Mouse (Mus musculus): ENCODE measurements around the gene Slc25a11.

Gene Slc25a11

DNA sequence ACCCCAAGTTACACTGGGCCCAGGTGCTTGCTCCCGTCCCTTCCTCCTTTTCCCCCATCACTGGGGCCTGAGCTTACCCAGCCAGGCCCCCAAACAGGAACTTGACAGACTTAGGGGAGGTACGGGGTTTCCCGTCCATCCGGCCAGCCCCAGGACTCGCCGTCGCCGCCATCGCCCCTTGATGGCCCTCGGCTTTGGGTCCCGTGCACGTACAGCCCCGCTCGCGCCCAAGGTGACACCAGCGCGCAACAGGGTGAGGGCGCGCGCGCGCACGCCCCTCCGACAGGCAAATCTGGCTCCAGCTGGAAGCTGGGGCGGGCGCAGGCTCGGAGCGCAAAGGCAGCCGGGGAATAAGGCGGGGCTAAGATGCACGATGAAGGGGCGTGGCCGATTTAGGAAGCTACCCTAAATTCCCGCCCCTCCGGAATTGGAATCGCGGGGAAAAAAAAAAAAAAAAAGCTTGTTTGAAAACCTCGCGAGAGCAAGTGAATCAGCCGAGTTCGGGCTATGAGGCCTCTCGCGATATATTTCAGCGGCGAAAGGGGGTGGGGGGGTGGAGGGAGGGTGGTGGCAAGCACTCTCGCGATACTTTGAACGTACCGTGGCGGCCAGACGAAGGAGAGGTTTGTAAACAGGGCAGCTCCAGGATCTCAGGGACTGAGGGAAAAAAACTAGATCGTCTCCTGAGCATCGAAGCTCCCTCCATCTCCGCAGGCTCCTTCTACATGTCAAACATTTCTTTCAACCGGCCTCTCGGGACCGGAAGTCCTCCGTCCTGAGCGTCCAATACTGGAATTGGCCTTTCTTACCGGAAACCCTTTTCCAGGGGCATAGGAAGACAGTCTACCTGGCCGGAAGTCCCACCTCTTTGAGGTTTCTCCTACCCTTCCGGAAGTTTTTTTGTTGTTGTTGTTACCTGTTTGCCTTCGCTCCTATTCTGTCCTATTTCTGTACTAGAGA, at the start of gene Slc25a11, which contains the start of gene Rnf167:
Gene Slc25a11 (minus strand): TSS at position 789 of the 960 bp plus-strand sequence.
Gene Rnf167 (plus strand): TSS at position 545 of the 960 bp plus-strand sequence.
- DNase-seq (ENCODE audit: extremely low read depth, insufficient read length, low spot score), result peak; percentile 98

DNA sequence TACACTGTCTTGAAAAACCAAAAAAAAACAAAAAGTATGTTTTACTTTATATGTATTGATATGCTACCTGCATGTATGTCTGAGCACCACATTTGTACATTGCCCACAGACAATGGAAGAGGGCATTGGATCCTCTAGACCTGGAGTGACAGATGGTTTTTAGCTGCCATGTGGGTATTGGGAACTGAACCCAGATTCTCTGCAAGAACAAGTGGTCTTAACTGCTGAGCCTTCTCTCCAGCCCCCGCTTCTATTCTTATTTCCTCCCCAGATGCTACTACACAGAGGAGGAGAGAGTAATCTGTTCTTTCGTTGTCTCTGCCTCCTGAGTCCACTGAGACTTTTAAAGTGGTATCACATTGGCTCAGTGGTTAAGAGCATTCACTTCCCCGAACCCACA, 46.2 kb upstream of the Slc25a11 start:
- no peak for DNase-seq (ENCODE audit: extremely low read depth, insufficient read length, low spot score)

DNA sequence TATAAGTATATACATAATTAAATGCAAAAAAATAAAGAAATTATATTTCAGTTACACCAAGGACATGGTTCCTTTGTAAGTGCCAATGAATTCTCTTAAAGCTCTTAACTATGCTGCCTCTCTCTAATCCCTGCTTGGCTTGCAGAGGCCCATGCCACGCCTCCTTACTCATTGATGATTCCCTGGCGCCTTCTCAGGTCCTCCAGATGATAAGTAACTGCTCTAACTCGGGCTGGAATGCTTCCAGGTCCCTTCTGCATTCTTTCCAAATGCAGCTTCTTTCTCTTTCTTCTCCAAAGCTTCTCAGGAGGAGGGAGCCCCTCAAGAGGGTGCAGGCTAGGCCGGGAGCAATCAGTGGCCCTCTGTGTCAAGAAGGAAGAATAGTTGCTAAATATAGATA, 42.3 kb upstream of the Slc25a11 start:
- no peak for DNase-seq (ENCODE audit: extremely low read depth, insufficient read length, low spot score)

DNA sequence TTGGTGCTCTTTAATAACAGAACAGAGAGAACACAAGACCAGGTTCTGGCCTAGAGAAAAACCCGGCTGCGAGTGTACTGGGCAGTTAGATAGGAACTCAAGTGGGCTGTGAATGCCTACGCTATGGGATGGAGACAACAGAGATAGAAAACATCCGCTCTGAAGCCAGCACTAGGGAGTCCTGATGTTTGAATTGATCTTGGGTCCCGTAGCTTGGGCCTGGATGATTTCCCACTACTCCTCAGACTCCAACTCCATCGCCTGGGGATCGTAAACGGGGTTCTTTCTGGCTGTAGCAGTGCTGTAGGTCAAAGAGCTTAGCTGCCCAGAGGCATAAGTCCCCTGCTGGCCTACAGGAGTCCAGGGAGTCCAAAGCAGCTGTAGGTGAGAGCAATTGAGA, 41.1 kb upstream of the Slc25a11 start:
- no peak for DNase-seq (ENCODE audit: extremely low read depth, insufficient read length, low spot score)

DNA sequence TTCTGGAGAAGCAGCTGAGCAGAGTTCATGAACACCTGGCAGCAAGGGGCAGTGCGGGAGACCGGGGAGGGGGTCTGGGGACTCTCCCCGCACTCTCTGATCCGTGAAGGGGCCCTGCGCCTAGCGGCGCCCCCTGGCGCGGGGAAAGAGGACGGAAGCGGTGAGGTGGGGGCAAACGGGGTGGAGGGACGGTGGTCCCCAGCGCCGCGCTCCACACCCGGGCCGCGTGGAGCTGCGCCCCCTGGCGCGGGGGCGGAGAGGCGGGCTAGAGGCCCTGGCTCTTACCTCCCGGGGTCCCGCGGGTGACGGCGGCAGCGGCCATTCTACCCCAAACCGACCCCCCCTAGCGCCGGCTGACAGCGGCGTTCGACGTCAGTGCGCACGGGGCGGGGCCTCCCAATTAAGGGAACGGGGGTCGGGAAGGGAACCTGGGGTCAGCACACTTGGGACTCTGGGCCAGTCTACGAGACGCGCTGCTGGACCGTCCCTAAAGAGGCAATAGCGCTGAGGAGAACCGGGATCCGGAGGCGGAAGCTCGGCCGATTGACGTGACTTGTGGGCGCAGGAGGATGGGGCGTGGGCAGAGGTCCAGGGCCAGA, 40.4 kb upstream of the Slc25a11 start, which contains the start of gene Camta2:
Gene Camta2 (minus strand): TSS at position 505 of the 599 bp plus-strand sequence.
- DNase-seq (ENCODE audit: extremely low read depth, insufficient read length, low spot score), result peak; percentile 91

DNA sequence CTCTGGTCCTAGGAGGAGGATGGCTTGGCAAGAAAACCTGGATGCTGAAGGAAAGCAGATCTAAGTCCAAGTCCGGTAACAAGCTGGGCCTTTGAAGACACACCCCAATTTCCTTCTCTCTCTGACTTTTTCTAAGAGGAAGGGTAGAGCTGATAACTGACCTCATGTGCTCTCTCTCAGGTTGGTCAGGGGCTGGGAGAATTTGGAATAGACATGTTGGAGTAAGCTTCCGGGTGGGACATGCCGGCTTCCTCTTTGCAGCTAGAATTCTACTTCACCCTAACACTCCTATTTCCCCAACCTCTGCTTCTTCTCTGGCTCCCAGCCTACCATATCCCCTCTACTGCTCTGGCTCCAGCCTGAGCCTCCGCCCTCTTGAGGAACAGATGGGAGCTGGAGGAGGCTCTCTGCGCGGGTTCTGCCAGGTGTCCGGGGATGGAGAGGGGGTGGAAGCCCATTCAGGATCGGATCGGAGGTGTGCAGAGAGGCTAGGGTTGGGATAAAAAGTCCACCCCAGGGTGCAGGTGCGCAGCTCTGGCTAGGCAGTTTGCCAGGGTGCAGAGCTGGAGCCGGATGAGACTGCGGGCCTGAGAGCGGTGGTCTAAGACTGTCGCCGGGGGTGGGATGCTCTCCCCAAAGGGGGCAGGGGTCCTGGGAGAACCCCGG, 39.8 kb upstream of the Slc25a11 start:
- no peak for DNase-seq (ENCODE audit: extremely low read depth, insufficient read length, low spot score)

DNA sequence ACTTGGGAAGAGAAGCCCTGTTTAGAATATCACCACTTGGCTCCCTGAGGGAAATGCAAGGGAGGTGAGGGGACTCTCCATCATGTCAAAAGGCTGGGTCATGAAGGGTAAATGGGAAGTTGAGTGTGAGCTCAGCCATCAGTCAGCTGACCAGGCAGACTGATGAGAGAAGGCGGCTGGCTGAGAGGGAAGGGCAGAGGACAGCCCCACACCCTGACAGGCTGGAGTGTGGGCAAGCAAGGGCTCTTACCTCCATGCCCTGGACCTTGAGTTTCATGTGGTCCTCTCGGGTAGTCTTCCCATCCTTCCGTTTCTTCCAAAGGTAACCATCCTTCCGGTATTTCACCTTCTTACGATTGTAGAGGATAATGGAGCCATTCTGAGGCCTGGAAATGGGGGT, 36.4 kb upstream of the Slc25a11 start:
- no peak for DNase-seq (ENCODE audit: extremely low read depth, insufficient read length, low spot score)

DNA sequence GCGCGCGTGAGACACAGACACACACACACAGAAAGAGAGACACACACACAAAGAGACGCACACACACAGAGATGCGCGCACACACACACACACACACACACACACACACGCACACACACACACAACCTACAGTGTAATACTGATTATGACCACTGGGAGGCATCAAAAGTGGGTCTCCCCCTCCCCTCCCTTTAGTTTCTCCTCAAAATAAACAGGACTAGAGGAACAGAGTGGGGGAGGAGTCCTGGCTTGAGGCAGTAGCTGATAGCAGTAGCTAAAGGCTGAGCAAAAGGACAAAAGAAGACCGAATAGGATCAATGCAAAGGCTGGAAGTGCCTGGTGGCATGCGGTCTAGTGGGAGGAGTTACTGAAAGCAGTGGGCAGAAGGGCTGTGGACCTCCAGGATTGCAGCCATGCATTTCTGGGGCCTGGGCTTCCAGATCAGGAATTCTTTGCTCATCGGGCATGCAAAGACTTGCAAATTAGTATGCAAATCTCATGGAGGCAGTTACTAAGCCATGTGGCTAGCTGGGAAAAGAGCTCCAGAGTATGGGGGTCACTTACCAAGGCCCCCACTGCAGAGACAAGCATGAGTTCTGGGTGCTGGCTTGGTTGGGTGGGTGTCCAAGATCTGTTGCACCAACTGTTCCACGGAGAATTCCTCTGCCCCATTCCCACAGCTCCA, 34.8 kb upstream of the Slc25a11 start:
- no peak for DNase-seq (ENCODE audit: extremely low read depth, insufficient read length, low spot score)

DNA sequence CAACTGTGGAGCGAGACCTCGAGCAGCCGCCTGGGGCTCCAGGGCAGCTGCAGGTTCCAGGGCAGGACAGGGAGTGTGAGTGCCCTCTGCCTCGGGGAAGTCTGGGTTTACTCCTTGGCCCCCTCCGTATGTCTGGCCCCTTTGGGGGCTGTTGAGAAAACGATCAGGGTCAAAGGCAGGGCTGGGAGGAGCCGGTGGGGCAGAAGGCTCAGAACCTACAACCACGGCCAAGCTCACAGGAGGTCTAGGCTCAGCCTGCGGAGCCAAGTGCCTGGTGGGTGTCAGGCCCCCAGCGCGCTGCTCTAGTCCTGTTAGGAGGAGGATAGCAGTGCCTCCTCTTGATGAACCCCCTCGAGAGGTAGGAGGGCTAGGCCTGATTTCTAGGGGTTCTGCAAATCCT, 33.9 kb upstream of the Slc25a11 start:
- no peak for DNase-seq (ENCODE audit: extremely low read depth, insufficient read length, low spot score)

DNA sequence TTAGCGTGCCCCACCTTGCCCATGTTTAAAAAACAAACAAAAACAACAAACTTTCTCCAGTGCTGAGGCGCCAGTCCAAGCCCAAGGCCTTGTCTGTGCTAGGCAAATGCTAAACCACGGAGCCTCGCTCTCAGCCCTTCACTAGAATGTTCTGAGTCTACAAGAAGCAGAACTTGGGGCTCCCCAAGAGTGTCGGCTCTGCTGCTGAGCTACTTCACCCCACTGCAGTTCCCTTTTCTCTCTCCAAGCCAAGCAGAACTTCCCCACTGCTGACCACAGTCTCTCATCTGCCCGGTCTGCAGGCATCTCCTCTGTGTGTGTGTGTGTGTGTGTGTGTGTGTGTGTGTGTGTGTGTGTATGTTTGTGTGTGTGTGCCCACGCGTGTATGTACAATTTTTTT, 32.6 kb upstream of the Slc25a11 start:
- no peak for DNase-seq (ENCODE audit: extremely low read depth, insufficient read length, low spot score)

DNA sequence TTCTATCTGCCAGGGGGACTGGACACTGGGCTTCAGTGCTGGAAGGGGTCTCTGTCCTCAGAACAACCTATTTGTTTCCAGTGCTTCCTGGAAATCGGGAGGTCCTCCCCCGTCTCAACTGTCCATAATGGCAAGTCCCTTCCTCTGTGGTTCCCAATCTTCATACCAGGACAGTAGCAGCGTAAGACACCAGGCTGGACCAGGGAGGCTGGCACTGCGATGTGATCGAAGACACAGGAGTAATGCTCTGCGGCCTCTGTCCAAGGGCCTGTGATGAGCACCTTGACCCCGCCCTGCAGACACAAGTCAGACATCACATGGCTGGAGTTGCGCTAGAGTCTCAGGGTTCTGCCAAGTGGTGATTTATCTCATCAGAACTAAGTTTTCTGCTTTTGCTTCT, 32.1 kb upstream of the Slc25a11 start:
- DNase-seq (ENCODE audit: extremely low read depth, insufficient read length, low spot score), result no peak

DNA sequence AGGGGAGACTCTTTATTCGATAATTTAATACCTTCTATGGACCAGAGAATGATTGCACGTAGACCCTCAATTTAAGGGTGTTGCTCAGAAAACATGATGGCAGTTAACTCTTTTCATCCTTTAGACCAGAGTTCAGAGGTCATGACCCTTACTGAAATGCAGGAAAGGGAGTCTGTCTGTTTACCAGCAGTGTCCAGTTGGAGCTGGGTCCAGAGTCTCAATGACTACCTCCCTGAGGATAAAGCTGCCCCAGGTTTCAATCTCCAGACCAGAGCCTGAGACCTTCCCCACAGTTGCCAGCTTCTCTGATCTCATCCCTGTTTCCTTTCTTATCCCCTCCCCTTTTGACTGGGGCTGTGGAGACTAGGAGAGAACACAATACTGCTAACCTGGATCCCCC, 31.3 kb upstream of the Slc25a11 start:
- DNase-seq (ENCODE audit: extremely low read depth, insufficient read length, low spot score), result no peak

DNA sequence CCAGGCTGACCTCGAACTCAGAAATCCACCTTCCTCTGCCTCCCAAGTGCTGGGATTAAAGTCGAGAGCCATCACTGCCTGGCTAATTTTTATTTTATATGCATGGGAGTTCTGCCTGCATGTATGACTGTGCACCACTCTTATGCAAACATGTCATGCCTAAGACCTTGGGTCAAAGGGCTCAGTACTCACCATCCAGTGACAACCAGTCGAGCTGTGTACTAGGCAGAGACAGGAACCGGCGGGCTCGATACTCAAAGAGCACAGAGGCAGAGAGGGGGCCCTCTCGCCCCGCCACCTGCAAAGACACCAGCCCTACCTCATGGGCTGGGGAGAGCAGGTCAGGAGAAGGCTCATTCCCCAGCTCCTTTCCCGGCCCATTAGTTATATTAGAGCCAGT, 30.8 kb upstream of the Slc25a11 start:
- DNase-seq (ENCODE audit: extremely low read depth, insufficient read length, low spot score), result no peak

DNA sequence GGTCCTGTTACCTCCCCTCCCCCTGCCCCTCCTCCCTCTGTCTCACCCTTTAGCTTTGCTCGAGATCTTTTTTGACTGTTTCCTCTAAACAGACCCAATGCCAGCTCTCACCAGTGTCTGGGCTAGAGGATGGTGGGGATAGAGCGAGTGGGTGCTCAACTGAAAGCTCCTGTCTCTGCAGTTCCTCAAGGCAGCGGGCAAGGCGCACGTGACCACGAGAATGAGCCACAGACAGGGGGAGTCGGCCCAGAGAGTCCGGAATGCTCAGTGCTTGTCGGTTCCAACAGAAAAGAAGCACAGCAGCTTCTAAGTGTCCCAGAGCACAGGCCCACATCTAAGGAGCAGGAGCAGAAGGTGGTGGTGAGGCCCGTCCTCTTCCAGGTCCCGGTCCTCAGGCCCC, 27.2 kb upstream of the Slc25a11 start:
- DNase-seq (ENCODE audit: extremely low read depth, insufficient read length, low spot score), result no peak

DNA sequence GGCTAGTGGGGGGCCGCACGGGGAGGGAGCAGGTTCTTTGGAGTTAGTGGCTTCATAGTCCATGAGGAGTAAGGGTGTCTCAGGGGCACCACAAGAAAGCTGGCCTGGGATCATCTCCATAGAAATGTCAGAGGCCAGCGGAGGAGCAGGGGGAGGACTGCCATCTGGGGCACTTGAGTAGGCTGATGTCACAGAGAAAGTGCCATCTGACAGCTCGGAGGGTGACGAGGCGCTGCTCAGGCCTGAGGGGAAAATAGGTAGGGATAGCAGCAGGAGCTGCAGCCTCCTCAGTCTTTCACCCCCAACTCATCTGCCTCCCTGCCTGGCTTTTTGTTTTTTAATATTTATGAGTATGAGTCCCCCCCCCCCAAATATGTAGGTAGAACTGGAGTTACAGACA, 26.7 kb upstream of the Slc25a11 start:
- DNase-seq (ENCODE audit: extremely low read depth, insufficient read length, low spot score), result no peak

DNA sequence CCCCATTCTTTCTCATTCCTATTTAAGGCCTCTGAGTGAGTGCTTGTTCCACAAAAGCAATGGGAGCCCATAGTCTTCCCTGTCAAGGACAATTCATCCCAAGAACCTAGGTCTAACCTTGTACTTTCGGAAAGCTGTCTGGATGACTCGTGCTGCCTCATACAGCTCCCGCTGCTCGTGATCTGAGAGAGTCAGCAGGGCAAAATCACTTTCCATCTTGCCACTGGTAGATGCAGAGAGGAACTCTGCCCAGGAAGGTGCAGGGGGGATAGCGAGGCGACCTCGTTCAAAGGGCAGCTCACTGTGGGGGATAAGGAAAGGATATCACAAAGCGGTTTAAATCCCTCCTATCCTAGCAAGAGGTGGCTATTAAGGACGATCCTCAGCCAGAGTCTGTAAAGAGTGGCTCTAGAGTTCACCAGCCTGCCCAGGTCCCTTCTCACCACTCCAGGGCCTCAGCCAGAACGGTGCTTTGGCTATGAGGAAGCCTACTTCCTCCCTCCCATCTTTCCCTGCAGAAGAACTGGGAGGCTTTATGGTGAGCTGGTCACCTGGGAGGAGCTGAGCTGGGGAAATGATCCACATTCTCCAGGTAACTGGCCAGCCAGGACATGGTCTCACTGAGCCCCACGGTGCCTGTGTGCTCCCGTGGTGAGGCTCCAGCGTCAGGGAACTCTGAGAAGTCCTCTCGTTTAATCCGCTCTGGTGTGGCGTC, 24.2 kb upstream of the Slc25a11 start:
- no peak for DNase-seq (ENCODE audit: extremely low read depth, insufficient read length, low spot score)

DNA sequence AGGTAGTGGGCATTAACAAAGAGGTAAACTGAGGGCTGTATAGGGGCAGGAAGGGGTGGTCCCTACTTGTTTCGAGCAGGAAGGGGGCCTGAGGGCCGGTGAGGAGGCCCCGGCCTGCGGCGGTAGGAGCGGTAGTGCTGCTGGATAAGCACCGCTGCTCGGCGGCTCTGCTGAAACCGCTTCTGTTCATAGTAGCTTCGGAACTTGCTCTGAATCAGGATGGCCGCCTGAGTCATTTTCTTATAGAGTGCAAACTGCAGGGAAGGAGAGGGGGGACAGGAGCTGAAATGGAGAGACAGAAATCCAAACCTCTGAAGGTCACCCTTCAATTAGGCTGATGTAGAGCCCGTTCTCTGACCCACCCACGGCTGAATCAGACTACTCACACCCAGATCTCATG, 23.2 kb upstream of the Slc25a11 start:
- no peak for DNase-seq (ENCODE audit: extremely low read depth, insufficient read length, low spot score)

DNA sequence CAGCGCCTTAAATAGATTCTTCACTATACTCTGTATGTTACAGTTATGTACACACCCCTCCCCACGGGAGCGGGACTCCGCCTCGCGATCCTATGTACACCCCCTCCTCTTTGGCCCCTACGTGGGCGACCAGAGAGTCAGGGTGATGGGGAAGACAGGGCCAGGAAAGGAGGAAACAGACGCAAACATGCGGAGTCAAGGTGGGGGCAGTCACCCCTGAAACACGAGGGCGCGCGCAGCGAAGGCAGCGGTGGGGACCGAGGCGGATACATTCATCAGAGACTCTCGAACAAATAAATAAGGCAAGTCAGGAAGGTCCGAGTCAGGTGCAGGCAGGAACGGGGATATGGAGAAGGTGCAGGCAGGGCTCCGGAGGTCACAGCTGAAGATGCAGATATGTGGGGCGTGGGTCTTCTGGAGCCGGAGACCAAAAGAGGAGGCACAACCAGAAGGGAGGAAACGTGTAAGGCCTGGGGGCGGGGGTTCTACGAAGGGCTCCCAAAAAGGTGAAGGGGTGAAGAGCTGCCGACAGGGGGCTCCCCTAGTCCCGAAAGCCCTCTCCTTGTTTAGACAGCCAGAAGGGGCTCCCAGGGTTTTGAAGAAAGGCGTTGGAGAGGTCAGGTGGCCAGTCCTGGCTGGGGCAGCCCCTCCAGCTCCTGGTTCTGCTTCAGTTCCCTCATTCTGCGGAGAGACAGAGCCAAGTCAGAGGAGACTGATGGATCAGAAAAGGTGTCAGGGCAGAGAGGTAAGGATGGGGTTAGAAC, 22.5 kb upstream of the Slc25a11 start:
- peak; percentile 65 for DNase-seq (ENCODE audit: extremely low read depth, insufficient read length, low spot score)

DNA sequence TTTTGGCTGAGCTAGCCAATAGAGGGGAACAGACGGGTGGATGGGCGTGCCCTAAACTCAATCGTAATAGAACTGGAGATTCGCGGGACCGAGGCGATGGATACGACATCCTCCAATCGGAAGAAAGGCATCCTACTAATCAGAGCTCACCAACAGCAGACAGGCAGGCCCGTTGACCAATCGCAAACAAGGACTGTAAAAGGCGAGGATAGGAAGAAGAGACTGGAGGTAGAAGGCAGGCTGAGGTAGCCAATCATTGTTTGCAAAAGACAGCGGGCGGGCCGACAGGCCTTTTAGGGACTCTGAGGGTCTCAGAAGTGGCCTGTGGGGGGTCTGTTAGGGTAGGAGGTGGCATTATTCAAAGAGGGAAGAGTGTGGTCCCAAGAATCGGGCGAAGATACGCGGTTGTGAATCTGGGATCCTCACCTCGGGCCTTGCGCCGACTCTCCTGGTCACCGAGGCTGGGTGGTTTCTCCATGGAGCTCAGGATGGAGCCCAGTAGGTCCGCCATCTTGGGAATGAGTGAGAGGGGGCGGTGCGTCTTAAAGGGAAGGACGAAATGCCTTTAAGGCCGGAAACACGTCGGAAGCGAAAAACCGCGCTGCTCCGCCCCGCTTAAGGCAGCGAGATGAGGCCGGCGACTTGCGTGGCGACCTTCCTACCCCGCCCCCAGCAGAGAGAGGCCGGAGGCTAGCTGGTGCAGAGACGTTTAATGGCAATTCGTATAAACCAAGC, 21.7 kb upstream of the Slc25a11 start, which contains the start of gene Spag7:
Gene Spag7 (minus strand): TSS at position 646 of the 735 bp plus-strand sequence.
- DNase-seq (ENCODE audit: extremely low read depth, insufficient read length, low spot score), result peak; percentile 97
